8 mouse cellular contexts compared by ENCODE assay signal in genomic region chr1:92180141-92181137, GRCm38 (mm10). TPM values are rescaled to one million over a fixed set of nuclear protein-coding genes. Genes with fewer than 3 reads are reported as not detected.
DNase-seq lines count a peak whose midpoint lies in the region; ATAC-seq and TF ChIP-seq lines count a peak whose summit lies in the region.

No protein-coding gene starts in this region.

- peak overlapping the region; percentile 90 for H3K27ac ChIP-seq in ES-E14 (ENCODE audit: insufficient read depth, low read depth, low read length, poor library complexity, severe bottlenecking)
- H3K27ac ChIP-seq in forebrain, embryonic 15.5 days (replicated peaks): peak overlapping the region; percentile 99

- TF ChIP-seq CTCF in lung, adult 2 months (IDR thresholded peaks at IDR 0.05; ENCODE audit: insufficient read depth, low read length): no peak

- no peaks in the 10 kb centered on the region for H3K27me3 ChIP-seq in forebrain, embryonic 15.5 days

- peak overlapping the region; percentile 74 for H3K4me2 ChIP-seq in forebrain, embryonic 15.5 days (replicated peaks)

- peaks cover 6 to 16% of the 10 kb centered on the region in 2 experiments for H3K4me1 ChIP-seq in ES-E14 (ENCODE audit: control insufficient read depth in 2 of 2, insufficient read depth in 2 of 2, low read length in 2 of 2, poor library complexity in 1 of 2)
- H3K4me1 ChIP-seq in forebrain, embryonic 15.5 days: peaks cover 34% of the 10 kb centered on the region
- H3K4me1 ChIP-seq in lung, adult 2 months (ENCODE audit: control insufficient read depth, insufficient read depth, low read length): peaks cover 9% of the 10 kb centered on the region

- H3K4me3 ChIP-seq in ES-E14 (ENCODE audit: insufficient read depth in 1 of 2, low read depth in 1 of 2, low read length in 2 of 2, poor library complexity in 1 of 2, severe bottlenecking in 1 of 2): peak overlapping the region; percentile 98 to 100
- H3K4me3 ChIP-seq in forebrain, embryonic 15.5 days: peak overlapping the region; percentile 73
- peak overlapping the region; percentile 95 for H3K4me3 ChIP-seq in lung, adult 2 months (replicated peaks; ENCODE audit: extremely low read depth, low read depth, low read length)

- H3K36me3 ChIP-seq in ES-E14 (ENCODE audit: control insufficient read depth, insufficient read depth, low read length, poor library complexity, severe bottlenecking): no peaks in the 10 kb centered on the region
- H3K36me3 ChIP-seq in forebrain, embryonic 15.5 days: no peaks in the 10 kb centered on the region

- in situ Hi-C loops in ES-E14 (cut with MboI; ENCODE audit: low sequenced_read_pairs in 2 of 2, unreplicated experiment in 2 of 2): no loop called here

- under 1% methylated on average over 94 of the region's 97 CpGs for WGBS in forebrain, embryonic 15.5 days
- 2% methylated on average over 96 of the region's 97 CpGs for WGBS in lung, adult 2 months

- TF ChIP-seq POLR2A in lung, adult 2 months (IDR thresholded peaks at IDR 0.05; ENCODE audit: borderline replicate concordance, extremely low read depth, low read depth, low read length): peak; percentile 91

- no peaks in the 10 kb centered on the region for H3K9me3 ChIP-seq in ES-E14 (ENCODE audit: control insufficient read depth, insufficient read depth, low read depth, low read length)
- no peaks in the 10 kb centered on the region for H3K9me3 ChIP-seq in forebrain, embryonic 15.5 days

- peak overlapping the region; percentile 95 for H3K9ac ChIP-seq in ES-E14 (ENCODE audit: insufficient read depth, low read depth, low read length, poor library complexity, severe bottlenecking)
- peak overlapping the region; percentile 89 for H3K9ac ChIP-seq in forebrain, embryonic 15.5 days (replicated peaks)

- intact Hi-C loops in heart, postnatal 25 days (cut with DNase I): no loop called here

- ATAC-seq in forebrain, embryonic 15.5 days (replicated peaks): peak; percentile 99
- peak; percentile 93 for ATAC-seq in neutrophil, adult 5-6 weeks (ENCODE audit: extremely low read depth, insufficient number of reproducible peaks, low FRiP score, poor library complexity, severe bottlenecking)

- peak; percentile 100 for DNase-seq in ES-E14 (ENCODE audit: low read depth, low spot score)
- peak; percentile 100 for DNase-seq in cerebellum, adult 11-12 months
- peak; percentile 100 for DNase-seq in heart, postnatal 25 days (ENCODE audit: low spot score)
- peak; percentile 100 for DNase-seq in layer of hippocampus, adult 18-20 months (ENCODE audit: low spot score in 2 of 2)
- DNase-seq in lung, adult 2 months: peak; percentile 99
- DNase-seq in thymus, adult 18-20 months: peak; percentile 100

TF ChIP-seq in ES-E14, 5 proteins besides CTCF, POLR2A, EP300 and RAD21:
- TF ChIP-seq ZC3H11A (IDR thresholded peaks at IDR 0.05; ENCODE audit: borderline replicate concordance, low read depth, low read length) (no peak), MAFK (IDR thresholded peaks at IDR 0.05; ENCODE audit: insufficient read depth, low read depth, low read length) (no peak), CHD2 (IDR thresholded peaks at IDR 0.05; ENCODE audit: low read depth, low read length) (no peak), ZNF384 (IDR thresholded peaks at IDR 0.05; ENCODE audit: low read depth, low read length) (no peak), HCFC1 (IDR thresholded peaks at IDR 0.05; ENCODE audit: borderline replicate concordance, insufficient read depth, low read length) (peak; percentile 64; the same call in 1 of the 2 replicates)

RNA-seq across cellular contexts. Expression of gene Hdac4, which starts 15.1 kb away (rescaled TPM):
- 24.1 and 42.1 TPM in 2 replicates for total RNA-seq in ES-E14 (2012; rRNA removed)
- 31.9 and 32.2 TPM in 2 replicates for polyA plus RNA-seq in forebrain, embryonic 15.5 days (2015; fragmentation: Nextera tagmentation; extraction: Ambion mirVana)
- total RNA-seq in heart, postnatal 25 days (2021): 10 to 100 TPM; 36.1 to 51.8 TPM
- 100 to 1,000 TPM; 110 to 113 TPM for total RNA-seq in layer of hippocampus, adult 18-20 months (2021)
- 22.6 and 26.2 TPM in 2 replicates for polyA plus RNA-seq in lung, adult 2 months (2012; rRNA removed)
- 53.2 and 55.2 TPM in 2 replicates for total RNA-seq in neutrophil, adult 5-6 weeks (2017)

Comparison
In these comparisons a context has a peak if more than half of its experiments do, and no peak if none do; other contexts are left out.
1. Peak in every context shown above with its lines: DNase-seq, ATAC-seq, H3K4me3 ChIP-seq and H3K27ac ChIP-seq.